Mouse (Mus musculus): ENCODE results near the gene 2310034G01Rik. TPM values are rescaled to one million over a fixed set of nuclear protein-coding genes. Genes with fewer than 3 reads are reported as not detected.

2310034G01Rik gene
- total and polyA plus RNA-seq, 3 experiments: 0.50 to 0.95 TPM; not detected in 1

GRCm38 (mm10) chr19:46307781-46308180 lies 42.3 kb downstream of the 2310034G01Rik start:
- Histone ChIP-seq H3K27me3 (ENCODE audit: control insufficient read depth in 1 of 2, insufficient read depth in 2 of 2, low read length in 2 of 2) (no peaks in the 10 kb centered on the region), H3K4me1 (ENCODE audit: control insufficient read depth in 1 of 2, insufficient read depth in 2 of 2, low read length in 2 of 2) (peaks cover 3 to 10% of the 10 kb centered on the region in 2 experiments; a peak in 2 of 4 replicates), H3K9me3 (replicated peaks; ENCODE audit: insufficient read depth, low read length) (no peaks in the 10 kb centered on the region), H3K9ac (ENCODE audit: control insufficient read depth, low read depth, low read length, poor library complexity, severe bottlenecking) (no peak overlapping the region), H3K36me3 (ENCODE audit: control insufficient read depth in 1 of 2, insufficient read depth in 2 of 2, low read length in 2 of 2) (peaks cover 0 to 6% of the 10 kb centered on the region in 2 experiments; a peak in 2 of 4 replicates), H3K79me2 (ENCODE audit: control insufficient read depth, insufficient read depth, low read length, poor library complexity) (peaks cover 3% of the 10 kb centered on the region; the same call in 1 of the 2 replicates), H3K4me3 (ENCODE audit: control insufficient read depth in 1 of 2, insufficient read depth in 1 of 2, low read depth in 2 of 2, low read length in 2 of 2) (no peak overlapping the region), H3K27ac (ENCODE audit: control insufficient read depth, low read depth, low read length) (no peak overlapping the region)
- TF ChIP-seq RAD21 (IDR thresholded peaks at IDR 0.05; ENCODE audit: low read depth, low read length): no peak
- no peak for TF ChIP-seq MAX (IDR thresholded peaks at IDR 0.05; ENCODE audit: low read length)
- no peak for DNase-seq (ENCODE audit: low read depth, low spot score)

- H3K4me1 ChIP-seq (ENCODE audit: control insufficient read depth in 1 of 2, insufficient read depth in 2 of 2, low read length in 2 of 2): peaks cover 6 to 18% of the 10 kb centered on the region in 2 experiments
- H3K36me3 ChIP-seq (ENCODE audit: control insufficient read depth in 1 of 2, insufficient read depth in 2 of 2, low read length in 2 of 2): peaks cover 0 to 13% of the 10 kb centered on the region in 2 experiments; a peak in 2 of 4 replicates
- H3K79me2 ChIP-seq (ENCODE audit: control insufficient read depth, insufficient read depth, low read length, poor library complexity): peaks cover 3% of the 10 kb centered on the region; the same call in 1 of the 2 replicates
- no peaks in the 10 kb centered on the region for H3K9me3 ChIP-seq (replicated peaks; ENCODE audit: insufficient read depth, low read length)
- DNase-seq (ENCODE audit: low read depth, low spot score): no peak
- no peak overlapping the region for H3K27ac ChIP-seq (ENCODE audit: control insufficient read depth, low read depth, low read length)
- no peaks in the 10 kb centered on the region for H3K27me3 ChIP-seq (ENCODE audit: control insufficient read depth in 1 of 2, insufficient read depth in 2 of 2, low read length in 2 of 2)
- TF ChIP-seq CHD2 (IDR thresholded peaks at IDR 0.05; ENCODE audit: low read length): no peak
- no peak for TF ChIP-seq SIN3A (IDR thresholded peaks at IDR 0.05; ENCODE audit: low read length)
- no peak for TF ChIP-seq HCFC1 (IDR thresholded peaks at IDR 0.05; ENCODE audit: low read depth, low read length)
- no peak for TF ChIP-seq KAT2A (conservative IDR thresholded peaks at IDR 0.05; ENCODE audit: low read depth, low read length)
- TF ChIP-seq MAFK (IDR thresholded peaks at IDR 0.05; ENCODE audit: borderline replicate concordance, low read depth, low read length): no peak
- no peak for TF ChIP-seq EP300 (IDR thresholded peaks at IDR 0.05; ENCODE audit: low read depth in 1 of 2, low read length in 2 of 2)
- TF ChIP-seq CTCF (IDR thresholded peaks at IDR 0.05 in 2 of 3, conservative IDR thresholded peaks at IDR 0.05 in 1 of 3; ENCODE audit: control insufficient read depth in 1 of 3, insufficient read depth in 1 of 3, low read depth in 2 of 3, low read length in 3 of 3, poor library complexity in 1 of 3, severe bottlenecking in 1 of 3): no peak
- TF ChIP-seq NRF1 (IDR thresholded peaks at IDR 0.05; ENCODE audit: insufficient read depth, low read depth, low read length, poor library complexity, severe bottlenecking): no peak
- no peak for TF ChIP-seq ZMIZ1 (IDR thresholded peaks at IDR 0.05; ENCODE audit: low read depth, low read length)
- no peak for TF ChIP-seq MEF2A (IDR thresholded peaks at IDR 0.05; ENCODE audit: extremely low read depth, insufficient replicate concordance, low read depth, low read length, poor library complexity, severe bottlenecking)
- no peak for TF ChIP-seq MYB (IDR thresholded peaks at IDR 0.05; ENCODE audit: low read depth, low read length)
- TF ChIP-seq TCF12 (IDR thresholded peaks at IDR 0.05; ENCODE audit: low read depth, low read length): no peak
- H3K9ac ChIP-seq (ENCODE audit: control insufficient read depth, low read depth, low read length, poor library complexity, severe bottlenecking): no peak overlapping the region
- H3K4me3 ChIP-seq (ENCODE audit: control insufficient read depth in 1 of 2, insufficient read depth in 1 of 2, low read depth in 2 of 2, low read length in 2 of 2): no peak overlapping the region
These were observed 43.3 kb downstream of the 2310034G01Rik start for GRCm38 (mm10) chr19:46306751-46307289.

Data from MEL (cell line).